Mouse (Mus musculus): ENCODE results near the gene Akt3. TPM values are rescaled to one million over a fixed set of nuclear protein-coding genes. Genes with fewer than 3 reads are reported as not detected.

The Akt3 gene
- polyA plus RNA-seq, 1 experiment from 2014 or later: 9.8 TPM

GRCm38 (mm10) chr1:177022751-177023150 is 235.3 kb downstream of the Akt3 start:
- Histone ChIP-seq H3K9me3 (no peaks in the 10 kb centered on the region), H3K27me3 (no peaks in the 10 kb centered on the region), H3K4me1 (no peaks in the 10 kb centered on the region), H3K4me2 (replicated peaks) (no peak overlapping the region), H3K9ac (no peak overlapping the region), H3K4me3 (no peak overlapping the region), H3K36me3 (peaks cover 17% of the 10 kb centered on the region), H3K27ac (no peak overlapping the region)
- ATAC-seq (ENCODE audit: insufficient number of reproducible peaks, insufficient read depth, low FRiP score, low TSS enrichment): no peak
- WGBS: 66% methylated on average over 3 of the region's 3 CpGs

GRCm38 (mm10) chr1:177019668-177020067 is 238.3 kb downstream of the Akt3 start:
- no peak overlapping the region for H3K9ac ChIP-seq
- H3K9me3 ChIP-seq: no peaks in the 10 kb centered on the region
- peaks cover 18% of the 10 kb centered on the region for H3K4me1 ChIP-seq
- H3K27ac ChIP-seq: no peak overlapping the region
- no peaks in the 10 kb centered on the region for H3K27me3 ChIP-seq
- no peak for ATAC-seq (ENCODE audit: insufficient number of reproducible peaks, insufficient read depth, low FRiP score, low TSS enrichment)
- no peak overlapping the region for H3K4me3 ChIP-seq
- H3K36me3 ChIP-seq: peaks cover 12% of the 10 kb centered on the region
- H3K4me2 ChIP-seq (replicated peaks): no peak overlapping the region
- WGBS: 98% methylated on average over 5 of the region's 5 CpGs

- Histone ChIP-seq H3K36me3 (peaks cover 11% of the 10 kb centered on the region), H3K9ac (no peak overlapping the region), H3K4me3 (no peak overlapping the region), H3K9me3 (no peaks in the 10 kb centered on the region), H3K27ac (no peak overlapping the region), H3K4me1 (peaks cover 21% of the 10 kb centered on the region), H3K4me2 (replicated peaks) (no peak overlapping the region), H3K27me3 (no peaks in the 10 kb centered on the region)
- WGBS: 75% methylated on average over 1 of the region's 1 CpGs
- ATAC-seq (ENCODE audit: insufficient number of reproducible peaks, insufficient read depth, low FRiP score, low TSS enrichment): no peak
These were observed 239.3 kb downstream of the Akt3 start for GRCm38 (mm10) chr1:177018750-177019149.

GRCm38 (mm10) chr1:177016729-177017128 is 241.3 kb downstream of the Akt3 start:
- Histone ChIP-seq H3K4me1 (peaks cover 21% of the 10 kb centered on the region), H3K4me3 (no peak overlapping the region), H3K27me3 (no peaks in the 10 kb centered on the region), H3K27ac (no peak overlapping the region), H3K4me2 (replicated peaks) (no peak overlapping the region), H3K9ac (no peak overlapping the region), H3K36me3 (no peaks in the 10 kb centered on the region), H3K9me3 (no peaks in the 10 kb centered on the region)
- WGBS: 84% methylated on average over 2 of the region's 2 CpGs
- no peak for ATAC-seq (ENCODE audit: insufficient number of reproducible peaks, insufficient read depth, low FRiP score, low TSS enrichment)

GRCm38 (mm10) chr1:177015917-177016316 is 242.1 kb downstream of the Akt3 start:
- Histone ChIP-seq H3K4me2 (replicated peaks) (no peak overlapping the region), H3K9ac (no peak overlapping the region), H3K4me1 (peaks cover 21% of the 10 kb centered on the region), H3K4me3 (no peak overlapping the region), H3K27ac (no peak overlapping the region), H3K27me3 (no peaks in the 10 kb centered on the region), H3K36me3 (no peaks in the 10 kb centered on the region), H3K9me3 (no peaks in the 10 kb centered on the region)
- ATAC-seq (ENCODE audit: insufficient number of reproducible peaks, insufficient read depth, low FRiP score, low TSS enrichment): no peak
- 40% methylated on average over 3 of the region's 3 CpGs for WGBS

GRCm38 (mm10) chr1:177014921-177015439 is 243.0 kb downstream of the Akt3 start:
- 63% methylated on average over 6 of the region's 6 CpGs for WGBS
- Histone ChIP-seq H3K4me1 (peaks cover 27% of the 10 kb centered on the region), H3K4me2 (replicated peaks) (no peak overlapping the region), H3K4me3 (no peak overlapping the region), H3K36me3 (no peaks in the 10 kb centered on the region), H3K9me3 (no peaks in the 10 kb centered on the region), H3K9ac (no peak overlapping the region), H3K27ac (peak overlapping the region; percentile 54; the same call in 1 of the 2 replicates), H3K27me3 (no peaks in the 10 kb centered on the region)
- no peak for ATAC-seq (ENCODE audit: insufficient number of reproducible peaks, insufficient read depth, low FRiP score, low TSS enrichment)

GRCm38 (mm10) chr1:177014346-177014745 is 243.7 kb downstream of the Akt3 start:
- Histone ChIP-seq H3K36me3 (no peaks in the 10 kb centered on the region), H3K4me2 (replicated peaks) (no peak overlapping the region), H3K27me3 (no peaks in the 10 kb centered on the region), H3K9me3 (no peaks in the 10 kb centered on the region), H3K4me3 (no peak overlapping the region), H3K9ac (no peak overlapping the region), H3K27ac (no peak overlapping the region), H3K4me1 (peaks cover 31% of the 10 kb centered on the region)
- no peak for ATAC-seq (ENCODE audit: insufficient number of reproducible peaks, insufficient read depth, low FRiP score, low TSS enrichment)
- 24% methylated on average over 2 of the region's 2 CpGs for WGBS

- ATAC-seq (ENCODE audit: insufficient number of reproducible peaks, insufficient read depth, low FRiP score, low TSS enrichment): no peak
- H3K27ac ChIP-seq: no peak overlapping the region
These were observed 244.2 kb downstream of the Akt3 start for GRCm38 (mm10) chr1:177013776-177014175.

GRCm38 (mm10) chr1:177013313-177013712 is 244.7 kb downstream of the Akt3 start:
- no peak overlapping the region for H3K27ac ChIP-seq
- WGBS: 79% methylated on average over 1 of the region's 1 CpGs
- H3K9me3 ChIP-seq: no peaks in the 10 kb centered on the region
- H3K9ac ChIP-seq: no peak overlapping the region
- ATAC-seq (ENCODE audit: insufficient number of reproducible peaks, insufficient read depth, low FRiP score, low TSS enrichment): no peak
- peaks cover 35% of the 10 kb centered on the region for H3K4me1 ChIP-seq
- H3K27me3 ChIP-seq: no peaks in the 10 kb centered on the region
- no peaks in the 10 kb centered on the region for H3K36me3 ChIP-seq
- no peak overlapping the region for H3K4me3 ChIP-seq
- no peak overlapping the region for H3K4me2 ChIP-seq (replicated peaks)

More at GRCm38 (mm10) chr1:177013776-177014175, 244.2 kb downstream of the Akt3 start:
- H3K9ac ChIP-seq: no peak overlapping the region
- H3K27me3 ChIP-seq: no peaks in the 10 kb centered on the region
- no peaks in the 10 kb centered on the region for H3K36me3 ChIP-seq
- 83% methylated on average over 3 of the region's 3 CpGs for WGBS
- peaks cover 34% of the 10 kb centered on the region for H3K4me1 ChIP-seq
- no peak overlapping the region for H3K4me2 ChIP-seq (replicated peaks)
- H3K9me3 ChIP-seq: no peaks in the 10 kb centered on the region
- H3K4me3 ChIP-seq: no peak overlapping the region

- no peak overlapping the region for H3K4me2 ChIP-seq (replicated peaks)
- no peak overlapping the region for H3K27ac ChIP-seq
- peaks cover 35% of the 10 kb centered on the region for H3K4me1 ChIP-seq
- no peak for ATAC-seq (ENCODE audit: insufficient number of reproducible peaks, insufficient read depth, low FRiP score, low TSS enrichment)
- 76% methylated on average over 3 of the region's 3 CpGs for WGBS
- no peaks in the 10 kb centered on the region for H3K9me3 ChIP-seq
- H3K9ac ChIP-seq: no peak overlapping the region
- H3K27me3 ChIP-seq: no peaks in the 10 kb centered on the region
- no peaks in the 10 kb centered on the region for H3K36me3 ChIP-seq
- H3K4me3 ChIP-seq: no peak overlapping the region
These were observed 245.2 kb downstream of the Akt3 start for GRCm38 (mm10) chr1:177012774-177013173.

- Histone ChIP-seq H3K9ac (no peak overlapping the region), H3K27ac (0 out of 2 replicates have a peak overlapping the region, but pooled peaks have one; percentile 51), H3K4me1 (peaks cover 34% of the 10 kb centered on the region), H3K9me3 (no peaks in the 10 kb centered on the region), H3K4me3 (no peak overlapping the region), H3K36me3 (no peaks in the 10 kb centered on the region), H3K27me3 (no peaks in the 10 kb centered on the region), H3K4me2 (replicated peaks) (no peak overlapping the region)
- WGBS: 77% methylated on average over 13 of the region's 13 CpGs
- ATAC-seq (ENCODE audit: insufficient number of reproducible peaks, insufficient read depth, low FRiP score, low TSS enrichment): no peak
These were observed 246.3 kb downstream of the Akt3 start for GRCm38 (mm10) chr1:177011688-177012087.

- Histone ChIP-seq H3K27ac (0 out of 2 replicates have a peak overlapping the region, but pooled peaks have one; percentile 51), H3K36me3 (no peaks in the 10 kb centered on the region), H3K9me3 (no peaks in the 10 kb centered on the region), H3K27me3 (no peaks in the 10 kb centered on the region), H3K9ac (no peak overlapping the region), H3K4me3 (no peak overlapping the region), H3K4me1 (peaks cover 26% of the 10 kb centered on the region), H3K4me2 (replicated peaks) (no peak overlapping the region)
- WGBS: 41% methylated on average over 6 of the region's 6 CpGs
- ATAC-seq (ENCODE audit: insufficient number of reproducible peaks, insufficient read depth, low FRiP score, low TSS enrichment): no peak
These were observed 247.2 kb downstream of the Akt3 start for GRCm38 (mm10) chr1:177010607-177011302.
